Mouse (Mus musculus): ENCODE data around the gene Sema4f. TPM values are rescaled to one million over a fixed set of nuclear protein-coding genes. Genes with fewer than 3 reads are reported as not detected.

The Sema4f gene
- total RNA-seq (2014; rRNA removed) (not detected in 2 replicates), polyA plus RNA-seq (2012; rRNA removed) (not detected in 2 replicates)

GRCm38 (mm10) chr6:82939167-82939912 is at the start of gene Sema4f:
TSS of gene Sema4f (minus strand) at chr6:82939769.
- H3K36me3 ChIP-seq (ENCODE audit: control insufficient read depth, insufficient read depth, low read length), result no peaks in the 10 kb centered on the region
- no peak within 1 kb of the TSS for H3K9ac ChIP-seq (ENCODE audit: low read depth, low read length)
- no peaks in the 10 kb centered on the region for H3K4me1 ChIP-seq (ENCODE audit: control insufficient read depth, insufficient read depth, low read length)
- peaks cover 6% of the 10 kb centered on the region for H3K27me3 ChIP-seq (ENCODE audit: control insufficient read depth, insufficient read depth, low read length)
- WGBS, result 8% methylated on average over 44 of the region's 44 CpGs
- TF ChIP-seq POLR2A (IDR thresholded peaks at IDR 0.05; ENCODE audit: extremely low read depth, insufficient read depth, low read length) (no peak), CTCF (IDR thresholded peaks at IDR 0.05; ENCODE audit: low read depth, low read length) (no peak)
- H3K27ac ChIP-seq (replicated peaks; ENCODE audit: insufficient read depth, low read depth, low read length), result no peak within 1 kb of the TSS
- H3K4me3 ChIP-seq (ENCODE audit: insufficient read depth, low read depth, low read length), result no peak within 1 kb of the TSS; the same call in 1 of the 2 replicates
- no peak for DNase-seq (ENCODE audit: extremely low read depth, low read depth, low spot score)
- H3K79me2 ChIP-seq (ENCODE audit: control insufficient read depth, insufficient read depth, low read length), result no peaks in the 10 kb centered on the region

GRCm38 (mm10) chr6:82987411-82987971 is 47.9 kb upstream of the Sema4f start:
- H3K9ac ChIP-seq (ENCODE audit: low read depth, low read length), result no peak overlapping the region
- no peaks in the 10 kb centered on the region for H3K79me2 ChIP-seq (ENCODE audit: control insufficient read depth, insufficient read depth, low read length)
- no peak overlapping the region for H3K4me3 ChIP-seq (ENCODE audit: insufficient read depth, low read depth, low read length)
- no peak overlapping the region for H3K27ac ChIP-seq (replicated peaks; ENCODE audit: insufficient read depth, low read depth, low read length)
- no peak for DNase-seq (ENCODE audit: extremely low read depth, low read depth, low spot score)
- H3K27me3 ChIP-seq (ENCODE audit: control insufficient read depth, insufficient read depth, low read length), result no peaks in the 10 kb centered on the region
- TF ChIP-seq CTCF (IDR thresholded peaks at IDR 0.05; ENCODE audit: low read depth, low read length) (no peak), POLR2A (IDR thresholded peaks at IDR 0.05; ENCODE audit: extremely low read depth, insufficient read depth, low read length) (no peak)
- WGBS, result 29% methylated on average over 9 of the region's 9 CpGs
- H3K4me1 ChIP-seq (ENCODE audit: control insufficient read depth, insufficient read depth, low read length), result no peaks in the 10 kb centered on the region
- no peaks in the 10 kb centered on the region for H3K36me3 ChIP-seq (ENCODE audit: control insufficient read depth, insufficient read depth, low read length)

- H3K27ac ChIP-seq (replicated peaks; ENCODE audit: insufficient read depth, low read depth, low read length), result no peak overlapping the region
- DNase-seq (ENCODE audit: extremely low read depth, low read depth, low spot score), result peak; percentile 49
- no peaks in the 10 kb centered on the region for H3K36me3 ChIP-seq (ENCODE audit: control insufficient read depth, insufficient read depth, low read length)
- H3K27me3 ChIP-seq (ENCODE audit: control insufficient read depth, insufficient read depth, low read length), result 0 out of 2 replicates have a peak, but pooled peaks cover 2% of the 10 kb centered on the region
- H3K79me2 ChIP-seq (ENCODE audit: control insufficient read depth, insufficient read depth, low read length), result no peaks in the 10 kb centered on the region
- H3K9ac ChIP-seq (ENCODE audit: low read depth, low read length), result no peak overlapping the region
- H3K4me1 ChIP-seq (ENCODE audit: control insufficient read depth, insufficient read depth, low read length), result no peaks in the 10 kb centered on the region
- 12% methylated on average over 5 of the region's 5 CpGs for WGBS
- no peak overlapping the region for H3K4me3 ChIP-seq (ENCODE audit: insufficient read depth, low read depth, low read length)
- TF ChIP-seq CTCF (IDR thresholded peaks at IDR 0.05; ENCODE audit: low read depth, low read length), result peak; percentile 41
- no peak for TF ChIP-seq POLR2A (IDR thresholded peaks at IDR 0.05; ENCODE audit: extremely low read depth, insufficient read depth, low read length)
Observed at GRCm38 (mm10) chr6:82971031-82971430, 31.5 kb upstream of the Sema4f start.

GRCm38 (mm10) chr6:82969249-82970084 is 29.9 kb upstream of the Sema4f start:
- no peak for DNase-seq (ENCODE audit: extremely low read depth, low read depth, low spot score)

GRCm38 (mm10) chr6:82961664-82962063 is 22.1 kb upstream of the Sema4f start:
- WGBS, result 44% methylated on average over 1 of the region's 1 CpGs

More at GRCm38 (mm10) chr6:82969249-82970084, 29.9 kb upstream of the Sema4f start:
- Histone ChIP-seq H3K36me3 (ENCODE audit: control insufficient read depth, insufficient read depth, low read length) (no peaks in the 10 kb centered on the region), H3K27me3 (ENCODE audit: control insufficient read depth, insufficient read depth, low read length) (0 out of 2 replicates have a peak, but pooled peaks cover 2% of the 10 kb centered on the region), H3K27ac (replicated peaks; ENCODE audit: insufficient read depth, low read depth, low read length) (no peak overlapping the region), H3K9ac (ENCODE audit: low read depth, low read length) (no peak overlapping the region), H3K4me3 (ENCODE audit: insufficient read depth, low read depth, low read length) (no peak overlapping the region), H3K4me1 (ENCODE audit: control insufficient read depth, insufficient read depth, low read length) (no peaks in the 10 kb centered on the region), H3K79me2 (ENCODE audit: control insufficient read depth, insufficient read depth, low read length) (no peaks in the 10 kb centered on the region)
- TF ChIP-seq CTCF (IDR thresholded peaks at IDR 0.05; ENCODE audit: low read depth, low read length), result no peak
- no peak for TF ChIP-seq POLR2A (IDR thresholded peaks at IDR 0.05; ENCODE audit: extremely low read depth, insufficient read depth, low read length)
- 41% methylated on average over 6 of the region's 6 CpGs for WGBS

More at GRCm38 (mm10) chr6:82961664-82962063, 22.1 kb upstream of the Sema4f start:
- Histone ChIP-seq H3K27me3 (ENCODE audit: control insufficient read depth, insufficient read depth, low read length) (no peaks in the 10 kb centered on the region), H3K79me2 (ENCODE audit: control insufficient read depth, insufficient read depth, low read length) (no peaks in the 10 kb centered on the region), H3K36me3 (ENCODE audit: control insufficient read depth, insufficient read depth, low read length) (no peaks in the 10 kb centered on the region), H3K27ac (replicated peaks; ENCODE audit: insufficient read depth, low read depth, low read length) (no peak overlapping the region), H3K9ac (ENCODE audit: low read depth, low read length) (no peak overlapping the region), H3K4me3 (ENCODE audit: insufficient read depth, low read depth, low read length) (no peak overlapping the region), H3K4me1 (ENCODE audit: control insufficient read depth, insufficient read depth, low read length) (no peaks in the 10 kb centered on the region)
- TF ChIP-seq POLR2A (IDR thresholded peaks at IDR 0.05; ENCODE audit: extremely low read depth, insufficient read depth, low read length) (no peak), CTCF (IDR thresholded peaks at IDR 0.05; ENCODE audit: low read depth, low read length) (no peak)
- no peak for DNase-seq (ENCODE audit: extremely low read depth, low read depth, low spot score)

All from liver, adult 2 months (tissue).